Mouse (Mus musculus): ENCODE measurements around the gene Sgta.
"Not testable (repeated sequence)": the region's sequence is repeated elsewhere in the genome, so short reads cannot be mapped to it uniquely, and the experiment has no call there.

Sgta gene

DNA sequence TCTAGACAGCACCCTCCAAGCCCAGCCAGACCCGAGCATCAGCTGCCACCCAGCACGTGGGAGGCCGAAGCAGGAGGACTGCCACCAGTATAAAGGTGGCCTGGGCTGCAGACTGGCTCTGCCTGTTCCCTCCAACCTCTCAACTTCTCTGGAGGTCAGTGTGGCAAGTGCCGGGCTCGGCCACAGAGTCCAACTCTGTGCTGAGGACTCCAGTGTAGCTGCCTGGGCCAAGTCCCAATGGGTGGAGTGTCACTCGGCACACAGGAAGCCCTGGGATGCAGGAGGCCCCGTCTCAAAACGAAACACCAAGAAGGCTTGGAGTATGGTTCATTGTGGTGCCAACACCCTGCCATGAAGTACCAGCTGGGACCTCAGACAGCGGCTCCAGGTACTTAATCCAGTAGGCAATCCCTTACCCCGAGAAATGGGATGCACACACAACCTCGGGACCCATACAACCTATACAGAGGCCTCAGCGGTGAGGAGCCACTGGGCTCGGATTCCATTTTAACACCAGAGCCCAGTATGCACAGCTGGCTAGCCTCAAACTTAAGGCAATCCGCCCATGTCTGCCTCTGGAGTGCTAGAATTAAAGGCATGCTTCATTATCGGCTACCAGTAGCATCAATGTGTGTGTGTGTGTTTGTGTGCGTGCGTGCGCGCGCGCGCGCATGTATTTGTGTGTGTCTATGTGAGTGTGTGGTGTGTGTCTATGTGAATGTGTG is 2.4 kb downstream of the Sgta start:
- DNase-seq (ENCODE audit: low read depth), result no peak

DNA sequence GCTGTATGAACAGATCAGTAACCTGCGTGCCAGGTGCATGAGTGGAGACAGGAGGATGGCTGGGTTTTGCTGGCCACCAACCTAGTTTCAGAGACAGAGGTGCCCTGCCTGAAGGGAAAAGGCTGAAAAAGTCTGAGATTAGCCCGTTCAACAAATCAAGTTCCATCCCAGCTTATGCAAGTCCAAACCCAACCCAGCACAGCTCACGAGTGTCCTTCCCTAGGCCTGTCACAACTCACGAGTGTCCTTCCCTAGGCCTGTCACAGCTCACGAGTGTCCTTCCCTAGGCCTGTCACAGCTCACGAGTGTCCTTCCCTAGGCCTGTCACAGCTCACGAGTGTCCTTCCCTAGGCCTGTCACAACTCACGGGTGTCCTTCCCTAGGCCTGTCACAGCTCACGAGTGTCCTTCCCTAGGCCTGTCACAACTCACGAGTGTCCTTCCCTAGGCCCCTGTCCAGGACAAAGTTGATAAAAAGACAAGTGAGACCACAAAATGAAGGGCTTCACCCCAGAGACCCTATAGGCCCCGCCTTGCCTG is 4.1 kb downstream of the Sgta start:
- DNase-seq (ENCODE audit: low read depth), result not testable (repeated sequence)

DNA sequence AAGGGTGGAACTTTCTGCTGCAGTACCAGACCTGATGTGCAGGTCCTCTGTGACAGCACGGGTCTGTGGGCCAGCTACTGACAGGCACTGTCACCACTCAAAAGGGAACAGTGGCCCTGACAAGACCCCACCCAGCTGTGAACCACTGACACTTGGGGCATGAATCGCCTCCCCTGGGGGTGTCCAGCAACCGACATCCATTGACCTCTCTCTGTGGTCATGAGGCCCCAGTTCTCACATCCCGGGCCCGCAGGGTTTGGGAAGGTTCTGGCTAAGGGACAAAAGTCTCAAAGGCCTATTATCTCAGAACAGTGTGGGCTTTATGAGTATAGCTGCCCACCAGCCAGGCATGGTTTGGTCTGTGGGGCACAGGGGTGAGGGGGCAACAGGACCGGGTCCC is 4.8 kb downstream of the Sgta start:
- no peak for DNase-seq (ENCODE audit: low read depth)

DNA sequence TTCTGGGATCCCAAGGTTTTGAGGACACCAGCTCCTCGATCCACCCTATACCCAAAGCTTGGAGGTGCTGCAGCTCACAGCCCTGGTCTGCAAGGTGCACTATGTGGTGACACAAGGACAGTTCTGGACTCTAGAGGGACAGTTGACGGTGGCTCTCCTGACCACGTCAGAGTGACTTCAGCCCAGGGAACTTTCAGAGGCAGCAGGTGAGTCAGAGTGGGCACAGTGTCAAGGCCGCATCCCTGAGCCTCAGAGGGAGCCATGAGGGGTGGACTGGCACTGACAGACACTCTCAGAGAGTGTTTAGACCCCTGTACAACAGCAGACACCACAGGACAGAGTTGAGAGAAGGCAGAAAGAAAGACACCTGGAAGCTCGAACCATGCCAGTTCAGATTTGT is 7.4 kb downstream of the Sgta start:
- DNase-seq (ENCODE audit: low read depth), result no peak

DNA sequence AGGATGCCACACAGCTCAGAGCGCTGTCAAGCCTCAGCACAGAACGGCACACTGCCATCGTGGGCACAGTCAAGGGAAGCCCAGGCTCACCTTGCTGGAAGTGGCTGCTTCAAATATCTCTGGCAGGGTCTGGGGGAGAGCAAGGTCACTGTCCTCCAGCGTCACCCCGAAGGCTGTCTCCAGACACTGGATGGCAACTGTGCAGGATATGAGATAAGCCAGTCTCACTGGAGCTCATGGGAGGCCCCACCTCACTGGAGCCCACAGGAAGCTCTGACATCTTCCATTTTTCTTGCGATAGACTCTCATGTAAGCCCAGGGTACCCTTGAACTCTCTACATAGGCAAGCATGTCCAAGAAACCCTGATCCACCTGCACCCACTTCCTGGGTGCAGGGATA is 8.8 kb downstream of the Sgta start:
- no peak for DNase-seq (ENCODE audit: low read depth)

DNA sequence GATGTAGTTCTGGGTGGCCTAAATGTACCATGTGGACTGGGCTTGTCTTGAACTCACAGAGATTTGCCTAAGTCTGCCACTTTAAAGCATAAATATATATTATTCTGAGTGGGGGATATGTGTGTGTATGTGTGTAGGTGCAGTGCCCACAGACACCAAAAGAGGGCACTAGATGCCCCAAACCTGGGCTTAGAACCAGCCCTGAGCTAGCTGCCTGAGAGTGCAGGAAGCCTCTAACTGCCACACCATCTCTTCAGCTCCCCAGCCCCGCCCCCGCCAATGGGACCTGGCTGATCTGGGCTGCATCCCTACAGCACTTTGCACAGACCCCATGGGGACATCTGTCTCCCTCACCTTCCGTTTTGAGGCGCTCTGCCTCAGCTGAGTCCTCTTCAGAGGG is 9.3 kb downstream of the Sgta start:
- DNase-seq (ENCODE audit: low read depth), result peak; percentile 70

DNA sequence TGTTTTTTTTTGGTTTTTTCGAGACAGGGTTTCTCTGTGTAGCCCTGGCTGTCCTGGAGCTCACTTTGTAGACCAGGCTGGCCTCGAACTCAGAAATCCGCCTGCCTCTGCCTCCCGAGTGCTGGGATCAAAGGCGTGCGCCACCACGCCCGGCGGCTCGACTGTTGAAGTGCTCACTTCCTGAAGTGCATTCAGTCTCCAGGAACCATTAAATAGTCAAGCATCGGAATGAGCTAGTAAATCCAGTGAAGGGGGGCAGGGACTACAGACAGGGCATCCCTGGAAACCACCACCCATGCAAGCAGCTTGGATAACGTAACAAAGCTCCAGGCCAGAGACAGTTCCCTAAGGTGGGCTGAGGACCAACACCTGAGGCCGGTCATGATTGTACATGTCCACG is 14.7 kb downstream of the Sgta start:
- not testable (repeated sequence) for DNase-seq (ENCODE audit: low read depth)

DNA sequence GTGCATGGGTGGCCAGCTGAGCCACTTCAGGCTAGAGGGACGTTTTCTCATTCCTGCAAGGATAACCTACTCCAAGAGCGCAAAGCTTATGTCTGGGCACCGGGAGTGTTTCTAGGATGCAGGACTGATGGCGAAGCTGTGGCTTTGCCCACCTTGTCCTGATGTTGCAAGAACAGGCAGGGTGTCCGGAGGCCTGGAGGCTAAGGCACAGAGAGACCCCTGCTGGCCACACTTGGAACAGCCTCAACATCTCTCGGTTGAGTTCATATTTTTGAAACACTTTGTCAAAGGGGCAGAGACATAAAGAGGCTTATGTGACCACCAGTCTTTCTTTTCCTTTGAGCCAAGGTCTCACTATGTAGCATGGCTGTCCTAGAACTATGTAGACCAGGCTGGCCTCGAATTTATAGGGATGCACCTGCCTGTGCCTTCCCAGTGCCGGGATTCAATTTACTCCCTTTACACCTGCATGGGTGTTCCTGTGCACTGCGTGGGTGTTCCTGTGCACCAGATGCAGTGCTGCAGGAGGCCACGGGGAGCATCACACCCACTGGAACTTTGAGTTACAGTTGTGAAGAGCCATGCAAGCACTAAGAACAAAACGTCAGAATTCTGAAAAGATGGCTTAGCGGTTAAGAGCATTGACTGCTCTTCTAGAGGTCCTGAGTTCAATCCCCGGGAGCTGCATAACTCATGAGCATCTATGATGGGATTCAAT is 18.4 kb downstream of the Sgta start:
- peak; percentile 89 for DNase-seq (ENCODE audit: low read depth)

DNA sequence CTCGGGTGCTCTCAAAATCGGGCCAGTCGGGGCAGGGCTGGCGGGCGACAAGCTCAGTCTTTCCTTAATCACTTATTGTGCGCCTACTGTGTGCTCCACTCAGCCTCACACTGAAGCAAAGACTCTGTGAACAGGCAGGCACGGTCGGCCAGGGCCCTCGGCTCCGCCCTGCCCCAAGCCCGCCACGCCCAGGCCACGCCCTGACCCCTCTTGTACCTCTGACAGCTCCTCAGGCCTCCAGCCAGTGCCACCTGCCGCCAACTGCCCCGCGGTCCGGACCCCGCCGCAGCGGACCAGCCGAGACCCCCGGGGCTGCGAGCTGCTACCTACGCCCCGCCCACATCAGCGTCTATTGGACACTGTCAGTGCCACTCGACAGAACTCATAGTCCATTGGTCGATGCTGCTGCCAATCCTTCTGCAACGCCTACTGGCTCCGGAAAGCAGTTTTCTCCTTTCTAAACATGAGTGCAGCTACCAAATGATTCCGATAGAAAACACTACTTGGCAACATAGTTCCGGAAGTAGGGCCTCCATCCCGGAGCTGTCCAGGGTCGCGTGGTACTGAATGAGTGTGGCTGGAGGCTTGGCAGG is 22.9 kb downstream of the Sgta start, which contains the start of gene Slc39a3:
Gene Slc39a3, minus strand, starts transcription at position 439 of the 593 bp plus-strand sequence.
- peak; percentile 99 for DNase-seq (ENCODE audit: low read depth)

DNA sequence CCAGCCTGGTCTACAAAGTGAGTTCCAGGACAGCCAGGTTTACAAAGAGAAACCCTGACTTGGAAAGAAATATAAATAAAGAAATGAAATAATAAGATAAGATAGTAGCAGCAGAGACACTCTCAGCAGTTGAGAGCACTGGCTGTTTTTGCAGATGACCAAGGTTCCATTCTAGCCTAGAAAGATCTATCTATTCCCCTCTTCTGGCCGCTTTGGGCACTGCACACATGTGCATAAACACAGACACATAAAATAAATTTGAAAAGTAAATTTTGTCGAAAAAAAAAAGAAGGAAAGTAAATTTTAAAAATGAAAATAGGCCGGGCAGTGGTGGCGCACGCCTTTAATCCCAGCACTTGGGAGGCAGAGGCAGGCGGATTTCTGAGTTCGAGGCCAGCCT is 23.7 kb downstream of the Sgta start:
- DNase-seq (ENCODE audit: low read depth), result peak; percentile 77

DNA sequence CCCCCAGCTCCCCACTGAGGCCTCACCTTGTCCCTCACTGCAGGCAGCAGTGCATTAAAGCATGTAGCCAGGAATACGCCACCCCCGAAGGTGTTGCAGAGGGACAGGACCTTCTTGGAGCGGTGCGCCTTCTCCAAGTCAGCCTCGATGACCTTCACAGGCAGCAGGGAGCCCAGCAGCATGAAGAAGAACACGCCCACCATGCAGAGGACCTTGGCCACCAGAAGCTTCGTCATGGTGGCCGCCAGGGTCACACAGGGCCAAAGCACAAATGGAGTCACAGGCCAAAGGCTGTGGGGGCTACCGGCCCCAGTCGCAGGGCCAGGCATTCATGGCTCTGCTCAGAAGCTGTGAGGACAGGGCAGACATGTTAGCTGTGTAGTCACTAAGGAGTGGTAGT is 26.4 kb downstream of the Sgta start:
- DNase-seq (ENCODE audit: low read depth), result no peak

DNA sequence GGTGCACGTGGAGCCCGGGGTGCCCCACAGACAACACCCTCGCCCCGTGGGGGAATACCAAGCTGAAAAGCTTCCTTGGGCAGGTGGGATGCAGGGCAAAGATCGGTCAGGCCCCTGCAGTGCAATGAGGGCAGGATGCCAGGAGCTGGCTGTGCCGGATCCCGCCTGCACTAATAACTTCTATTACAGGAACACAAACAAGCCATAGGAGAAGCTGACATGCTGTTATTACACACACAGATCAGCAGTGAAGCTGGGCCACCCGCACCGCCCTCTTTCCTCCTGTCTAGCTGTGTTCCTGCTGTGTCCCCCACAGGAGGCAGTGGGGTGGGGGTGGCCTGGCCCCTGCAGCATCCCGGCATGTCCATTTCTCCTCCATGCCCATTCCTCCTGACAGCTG is 30.9 kb downstream of the Sgta start:
- DNase-seq (ENCODE audit: low read depth), result no peak

DNA sequence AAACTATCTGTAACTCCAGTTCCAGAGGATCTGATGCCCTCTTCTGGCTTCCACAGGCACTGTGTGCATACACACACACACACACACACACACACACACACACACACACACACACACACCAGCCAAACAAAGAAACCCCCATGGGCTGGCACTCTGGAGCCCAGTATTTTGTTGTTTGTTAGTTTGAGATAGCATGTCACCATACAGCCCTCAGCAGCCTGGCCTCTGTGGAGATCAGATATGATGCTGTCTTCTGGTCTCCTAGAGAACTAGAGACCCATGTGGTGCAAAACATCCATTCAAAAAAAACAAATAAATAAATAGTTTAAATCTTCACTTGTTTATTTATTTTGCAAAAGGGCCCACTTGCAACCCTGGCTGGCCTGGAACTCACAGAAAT is 31.8 kb downstream of the Sgta start:
- DNase-seq (ENCODE audit: low read depth), result no peak

DNA sequence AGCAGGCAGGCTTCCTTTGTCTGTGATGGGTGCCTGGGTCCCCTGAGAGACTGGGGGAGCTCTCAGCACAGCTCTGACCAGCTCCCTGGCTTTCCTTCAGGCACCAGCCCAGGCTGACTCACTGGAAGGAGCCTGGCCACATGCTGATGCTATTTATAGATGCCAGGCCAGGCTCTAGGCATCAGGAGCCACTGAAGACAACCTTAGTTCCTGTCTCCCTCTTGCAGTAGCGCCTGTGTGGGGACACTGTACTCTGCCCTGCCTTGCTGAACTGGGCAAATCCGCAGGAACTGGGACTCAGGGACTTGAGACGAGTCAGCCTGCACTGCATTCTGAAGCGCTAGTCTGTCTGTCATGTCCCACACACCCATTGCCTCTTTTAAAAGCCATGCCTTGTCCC is 32.6 kb downstream of the Sgta start:
- DNase-seq (ENCODE audit: low read depth), result peak; percentile 93

DNA sequence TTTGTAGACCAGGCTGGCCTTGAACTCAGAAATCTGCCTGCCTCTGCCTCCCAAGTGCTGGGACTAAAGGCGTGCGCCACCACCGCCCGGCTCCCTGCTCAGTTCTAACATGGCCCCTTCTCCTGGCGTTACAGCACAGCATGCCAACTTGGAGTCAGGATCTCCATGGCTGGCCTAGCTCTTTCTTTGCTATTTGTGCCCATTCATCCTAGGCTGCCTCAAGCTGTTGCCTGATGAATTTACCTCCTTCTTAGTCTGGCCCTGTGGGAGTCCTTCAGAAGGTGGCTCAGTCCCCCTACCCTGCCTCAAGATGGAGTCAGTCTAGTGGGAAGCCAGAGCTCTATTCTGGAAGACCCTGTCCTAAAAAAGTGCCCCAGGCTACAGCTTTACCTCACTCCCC is 33.1 kb downstream of the Sgta start:
- no peak for DNase-seq (ENCODE audit: low read depth)

DNA sequence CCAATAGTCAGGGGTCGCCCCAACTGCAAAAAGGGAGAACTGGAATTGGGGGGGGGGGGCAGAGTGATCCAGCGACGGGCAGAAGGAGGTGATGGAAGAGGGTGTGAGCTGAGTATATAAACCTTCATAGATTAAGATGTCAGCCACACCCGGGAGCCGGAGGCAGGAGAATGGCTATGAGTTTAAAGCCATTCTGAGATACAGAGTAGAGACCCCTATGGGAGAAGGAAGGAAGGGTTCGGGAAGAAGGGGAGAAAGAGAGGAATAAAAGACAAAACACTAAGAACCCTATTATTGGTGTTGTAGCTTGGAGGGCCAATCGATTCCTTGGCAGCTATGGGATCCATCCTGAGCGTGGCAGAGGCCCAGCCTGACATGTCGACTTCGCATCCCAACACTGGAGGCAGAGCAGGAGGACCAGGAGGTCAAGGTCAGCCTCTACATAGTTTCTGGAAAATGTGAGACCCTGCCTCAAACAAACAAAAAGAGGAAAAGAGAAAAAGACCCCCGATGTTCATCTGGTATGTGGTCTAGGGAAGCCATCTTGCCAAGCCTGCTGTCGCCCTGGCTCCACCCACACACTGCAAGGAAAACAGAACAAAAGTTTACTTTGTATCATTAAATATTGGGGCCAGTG is 34.2 kb downstream of the Sgta start, which contains the start of gene Diras1:
Gene Diras1, minus strand, starts transcription at position 24 of the 637 bp plus-strand sequence.
- no peak for DNase-seq (ENCODE audit: low read depth)

DNA sequence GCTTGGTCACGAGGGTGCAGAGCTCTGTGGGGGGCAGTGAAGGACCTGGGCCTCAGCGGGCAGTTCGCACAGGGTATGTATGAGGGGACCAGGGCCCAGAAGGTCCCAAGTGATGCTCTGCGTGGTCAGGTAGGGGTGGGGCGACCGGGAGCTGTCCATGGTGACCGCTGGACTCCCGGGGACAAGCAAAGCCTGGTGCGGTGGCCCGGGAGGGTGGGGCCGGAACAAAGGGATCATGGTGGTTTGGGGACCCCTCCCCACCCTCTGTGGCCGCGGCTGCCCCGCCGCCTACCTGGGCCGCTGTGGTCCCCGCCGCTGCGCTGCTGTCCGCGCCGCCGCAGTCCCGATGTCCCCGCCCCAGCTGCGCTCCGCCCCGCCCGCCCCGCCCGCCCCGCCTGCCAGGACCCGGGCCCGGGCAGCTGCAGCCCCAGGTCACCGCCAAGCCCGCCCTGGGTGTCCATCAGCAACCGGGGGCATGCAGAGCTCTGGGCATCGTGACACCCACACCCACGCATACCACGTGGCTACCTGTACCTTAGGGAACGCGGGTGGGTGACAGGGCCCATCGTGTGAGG is 34.8 kb downstream of the Sgta start:
- DNase-seq (ENCODE audit: low read depth), result no peak

DNA sequence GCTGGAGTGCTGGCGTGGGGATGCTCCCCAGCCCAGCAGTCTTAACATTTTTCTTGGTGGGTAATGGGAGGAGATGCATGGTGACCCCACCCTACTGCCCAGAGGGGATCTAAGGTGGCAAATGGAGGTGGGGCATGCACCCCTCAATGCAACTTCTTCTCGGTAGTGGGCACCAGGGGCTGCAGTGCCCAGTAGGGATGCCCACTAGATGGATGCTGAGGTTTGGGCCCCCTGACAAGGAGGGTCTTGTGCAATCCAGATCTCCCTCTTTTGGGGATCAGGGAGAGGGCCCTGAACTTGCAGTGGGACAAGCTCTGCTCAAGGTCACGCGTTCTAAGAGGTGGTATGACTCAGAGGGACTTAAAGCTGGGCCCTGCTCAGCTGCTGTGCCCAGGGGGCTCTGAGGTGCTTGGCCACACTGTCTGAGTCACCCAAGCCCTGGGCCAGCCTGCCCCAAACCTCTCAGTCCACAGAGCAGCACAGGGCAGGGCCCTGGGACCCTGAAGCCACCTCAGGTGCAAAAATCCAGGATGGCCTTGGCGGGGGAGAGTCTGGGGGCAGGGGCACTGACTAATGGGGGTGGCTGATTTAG is 35.5 kb downstream of the Sgta start:
- no peak for DNase-seq (ENCODE audit: low read depth)

DNA sequence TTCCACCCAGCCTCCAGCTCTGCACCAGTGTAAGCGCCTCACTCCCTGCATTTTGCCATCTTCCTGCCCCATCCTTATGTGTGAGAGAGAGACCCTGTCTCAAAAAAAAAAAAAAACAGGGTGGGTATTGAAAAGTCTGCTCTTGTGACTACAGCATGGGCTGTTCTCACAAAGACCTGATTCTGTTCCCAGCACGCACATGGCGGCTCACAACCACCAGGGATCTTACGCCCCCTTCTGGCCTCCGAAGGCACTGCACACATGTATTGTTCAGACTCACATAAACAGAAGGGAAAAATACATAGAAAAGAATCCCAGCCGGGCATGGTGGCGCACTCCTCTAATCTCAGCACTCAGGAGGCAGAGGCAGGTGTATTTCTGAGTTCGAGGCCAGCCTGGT is 37.2 kb downstream of the Sgta start:
- DNase-seq (ENCODE audit: low read depth), result peak; percentile 41

DNA sequence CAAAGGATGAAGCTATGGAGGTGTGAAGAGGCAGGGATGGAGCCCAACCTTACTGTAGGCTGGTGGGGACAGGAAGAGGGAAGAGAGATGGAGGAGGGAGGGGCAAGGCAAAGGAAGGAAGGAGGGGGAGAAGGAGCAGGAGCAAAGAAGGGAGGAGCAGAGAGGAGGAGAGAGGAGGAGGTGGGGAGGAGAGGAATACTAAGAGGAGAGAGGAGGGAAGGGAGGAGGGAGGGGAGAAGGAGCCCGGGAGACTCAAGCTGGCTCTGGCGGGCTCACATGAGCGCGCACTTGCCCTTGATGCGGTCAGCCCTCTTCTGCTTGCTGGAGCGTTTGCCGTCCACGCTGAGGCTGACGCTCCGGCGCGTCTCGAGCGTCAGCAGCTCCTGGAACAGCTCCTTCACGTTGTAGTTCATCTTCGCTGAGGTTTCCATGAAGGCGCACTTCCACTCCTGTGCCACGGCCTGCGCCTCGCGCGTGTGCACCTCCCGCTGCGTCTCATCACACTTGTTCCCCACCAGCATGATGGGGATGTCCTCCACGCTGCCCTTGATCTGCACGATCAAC is 38.4 kb downstream of the Sgta start:
- DNase-seq (ENCODE audit: low read depth), result no peak

DNA sequence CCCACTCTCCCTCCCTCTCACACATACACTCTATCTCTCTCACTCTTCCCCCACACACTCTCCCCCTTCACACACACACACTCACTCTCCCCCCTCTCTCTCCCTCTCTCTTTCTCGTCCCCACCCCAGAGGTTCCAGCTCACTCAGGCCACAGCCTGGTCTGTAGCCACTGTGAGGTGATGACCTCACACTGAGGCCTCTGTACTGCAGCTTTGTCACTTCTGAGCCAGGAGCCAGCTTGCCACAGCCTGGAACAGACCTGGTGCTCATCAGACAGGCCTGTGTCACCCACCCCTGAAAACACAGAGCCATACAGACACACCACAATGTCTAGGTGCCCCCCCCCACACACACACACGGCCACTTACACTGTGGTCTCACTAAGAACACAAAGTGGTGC is 39.8 kb downstream of the Sgta start:
- DNase-seq (ENCODE audit: low read depth), result peak; percentile 30
